Mouse (Mus musculus) right cerebral cortex, adult 2 months (tissue): ENCODE results near the gene Inpp4b.
A peak's percentile ranks its signal among the peaks of the same experiment; 100 is the strongest.
"Not testable (repeated sequence)": the region's sequence is repeated elsewhere in the genome, so short reads cannot be mapped to it uniquely, and the experiment has no call there.

Experiments used
- DNase-seq, 2 experiments: peaks; one replicate each; pipeline ENCODE4 v3.0.0; 2021 to 2022; ENCODE audit warnings: low spot score in 2 of 2

Gene Inpp4b

DNA sequence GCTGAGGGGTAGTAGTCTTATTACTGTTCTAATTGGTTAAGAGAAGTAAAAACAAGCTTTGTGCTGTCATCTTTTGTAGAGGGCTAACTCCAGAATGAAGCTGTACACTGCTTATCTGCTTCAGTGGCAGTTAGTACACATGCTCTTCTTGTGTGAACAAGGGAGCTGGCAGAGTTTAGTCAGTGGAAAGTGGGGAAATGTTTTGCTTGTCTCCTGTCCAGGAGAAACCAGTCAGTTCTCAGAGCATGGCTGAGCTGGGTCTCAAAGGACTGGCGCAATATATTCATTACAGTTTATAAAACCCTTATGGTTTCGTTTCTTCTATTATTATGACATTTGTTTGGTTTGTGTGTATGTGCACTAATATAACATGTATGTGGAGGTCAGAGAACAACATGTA lies 610.7 kb downstream of the Inpp4b start:
- DNase-seq, result no peak

- no peak for DNase-seq
Observed at GRCm38 (mm10) chr8:81985128-81985665, 642.8 kb downstream of the Inpp4b start.

DNA sequence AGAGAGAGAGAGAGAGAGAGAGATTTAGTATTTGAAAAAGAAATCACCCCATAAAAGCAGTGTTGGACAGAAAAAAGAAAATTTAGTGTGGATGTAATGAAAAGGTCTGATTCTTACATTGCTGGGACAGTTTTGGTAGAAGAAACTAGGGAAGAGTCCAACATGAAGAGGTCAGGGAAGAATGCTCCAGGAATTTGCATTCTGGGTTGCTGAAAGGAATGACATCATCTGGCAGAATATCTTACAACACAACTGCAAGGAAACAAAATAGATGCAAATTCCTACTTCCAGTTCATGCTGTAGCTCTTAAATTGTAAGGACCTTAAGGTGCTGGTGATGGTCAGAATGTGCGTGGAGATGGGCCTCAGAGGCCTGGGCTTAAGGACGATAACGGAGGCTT lies 650.6 kb downstream of the Inpp4b start:
- DNase-seq, result no peak

DNA sequence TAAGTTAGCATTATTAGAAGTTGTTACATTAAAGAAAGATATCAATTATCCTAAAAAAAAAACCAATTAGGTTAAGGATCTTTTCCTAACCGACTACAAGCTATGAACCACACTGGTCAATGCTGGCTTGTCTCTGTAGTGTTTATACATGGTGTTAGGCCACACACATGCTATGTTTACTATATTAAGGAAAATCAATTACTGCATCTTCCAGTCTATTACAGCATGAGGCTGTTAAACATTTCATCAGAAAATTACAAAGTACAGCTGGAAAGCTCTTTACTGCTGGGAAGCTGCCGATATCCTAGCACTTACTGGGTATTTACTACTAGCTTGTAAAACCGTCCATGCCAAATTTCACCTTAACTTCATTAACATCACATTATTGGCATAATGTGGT lies 653.9 kb downstream of the Inpp4b start:
- no peak for DNase-seq

- DNase-seq, result peak; percentile 32 to 40
Observed at GRCm38 (mm10) chr8:81996823-81997222, 654.5 kb downstream of the Inpp4b start.

- no peak for DNase-seq
Observed at GRCm38 (mm10) chr8:82004158-82004557, 661.8 kb downstream of the Inpp4b start.

DNA sequence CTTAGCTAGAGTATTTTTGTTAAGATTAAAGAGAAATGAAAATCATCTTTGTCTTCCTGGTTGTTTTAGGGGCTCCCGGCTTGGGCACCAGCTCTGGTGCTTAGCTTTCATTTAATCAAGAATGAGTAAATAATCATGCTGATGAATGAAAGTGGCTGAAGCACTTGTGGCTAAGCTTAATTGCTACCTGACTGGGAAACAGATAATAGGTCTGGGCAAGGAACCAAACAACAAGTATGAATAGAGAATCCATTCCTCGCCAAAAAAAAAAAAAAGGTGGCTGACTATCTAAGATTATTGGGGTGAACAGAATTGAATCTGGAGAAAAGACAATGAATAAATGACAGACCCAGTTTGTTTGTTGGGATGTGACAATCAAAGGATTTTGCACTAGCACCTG lies 663.1 kb downstream of the Inpp4b start:
- DNase-seq, result no peak

GRCm38 (mm10) chr8:82017792-82018191 lies 675.4 kb downstream of the Inpp4b start:
- no peak for DNase-seq

DNA sequence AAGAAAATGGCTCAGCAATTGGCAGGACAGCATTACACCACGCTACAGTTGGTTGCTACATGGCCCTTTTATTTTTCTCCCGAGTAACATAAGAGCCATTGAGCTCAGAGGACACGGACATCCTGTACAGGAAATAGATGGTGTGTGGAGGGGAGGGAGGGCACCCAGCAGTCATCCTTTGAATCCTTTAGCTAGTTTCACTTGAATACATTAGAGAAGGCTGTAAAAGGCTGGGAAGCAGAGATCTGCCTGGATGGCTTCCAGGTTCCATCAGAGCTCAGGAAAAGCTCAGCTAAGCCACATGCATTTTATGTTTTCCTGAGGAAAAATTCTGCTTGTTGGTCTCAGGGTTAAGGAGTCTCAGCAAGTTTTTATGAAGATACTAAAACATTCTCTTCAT lies 685.0 kb downstream of the Inpp4b start:
- DNase-seq, result peak in 1 of 2 experiments; percentile 16

DNA sequence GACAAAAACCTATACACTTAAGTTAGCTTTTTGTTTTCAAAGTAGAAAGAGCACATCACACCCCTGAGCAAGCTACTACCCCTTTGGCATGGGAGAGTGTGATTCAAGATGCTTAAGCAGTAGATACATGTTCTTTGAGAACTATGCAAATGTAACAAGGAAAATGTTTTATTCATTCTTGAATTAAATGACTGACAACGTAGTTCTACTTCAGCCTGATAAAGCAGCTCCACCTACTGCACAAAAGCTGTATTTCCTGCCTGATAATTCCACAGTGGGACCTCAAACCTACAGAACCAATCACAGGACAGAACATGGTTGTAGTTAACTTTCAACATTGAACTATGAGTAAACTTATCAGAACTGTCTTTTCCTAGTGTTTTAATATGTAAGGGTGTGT lies 686.5 kb downstream of the Inpp4b start:
- peak; percentile 40 to 44 for DNase-seq

DNA sequence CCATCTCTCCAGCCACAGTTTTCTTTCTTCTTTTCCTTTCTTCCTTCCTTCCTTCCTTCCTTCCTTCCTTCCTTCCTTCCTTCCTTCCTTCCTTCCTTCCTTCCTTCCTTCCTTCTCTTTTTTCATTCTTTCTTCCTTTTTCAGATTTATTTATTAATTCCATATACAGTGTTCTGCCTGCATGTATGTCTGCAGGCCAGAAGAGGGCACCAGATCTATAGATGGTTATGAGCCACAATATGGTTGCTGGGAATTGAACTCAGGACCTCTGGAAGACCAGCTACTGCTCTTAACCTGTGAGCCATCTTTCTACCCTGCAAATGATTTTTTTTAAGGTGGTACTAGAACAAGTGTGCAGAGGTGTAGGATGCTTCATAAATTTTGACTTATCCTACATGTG lies 689.7 kb downstream of the Inpp4b start:
- not testable (repeated sequence) for DNase-seq

DNA sequence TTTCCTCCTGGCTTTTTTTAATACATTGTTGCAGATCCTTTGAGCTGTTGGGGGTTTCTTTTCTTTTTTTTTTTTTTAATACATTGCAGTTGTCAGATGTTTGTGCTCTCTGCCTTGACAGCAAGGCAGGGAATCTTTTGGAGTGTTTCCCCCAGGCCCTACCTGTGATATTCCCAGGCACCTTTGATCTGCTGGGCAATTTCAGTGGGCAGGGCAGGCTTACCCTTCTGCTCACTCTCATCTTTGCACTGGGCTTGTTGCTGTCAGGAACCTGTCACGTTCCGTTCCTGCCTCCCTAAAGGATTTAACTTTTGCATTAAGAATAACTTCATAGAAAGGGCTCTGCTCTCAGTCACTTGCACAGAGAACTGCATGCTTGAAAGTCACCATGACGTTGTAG lies 711.7 kb downstream of the Inpp4b start:
- no peak for DNase-seq

GRCm38 (mm10) chr8:82067619-82068018 lies 725.3 kb downstream of the Inpp4b start:
- DNase-seq, result peak in 1 of 2 experiments; percentile 10

- no peak for DNase-seq
Observed at GRCm38 (mm10) chr8:82079267-82079666, 736.9 kb downstream of the Inpp4b start.

- not testable (repeated sequence) for DNase-seq
Observed at GRCm38 (mm10) chr8:82086631-82087030, 744.3 kb downstream of the Inpp4b start.

DNA sequence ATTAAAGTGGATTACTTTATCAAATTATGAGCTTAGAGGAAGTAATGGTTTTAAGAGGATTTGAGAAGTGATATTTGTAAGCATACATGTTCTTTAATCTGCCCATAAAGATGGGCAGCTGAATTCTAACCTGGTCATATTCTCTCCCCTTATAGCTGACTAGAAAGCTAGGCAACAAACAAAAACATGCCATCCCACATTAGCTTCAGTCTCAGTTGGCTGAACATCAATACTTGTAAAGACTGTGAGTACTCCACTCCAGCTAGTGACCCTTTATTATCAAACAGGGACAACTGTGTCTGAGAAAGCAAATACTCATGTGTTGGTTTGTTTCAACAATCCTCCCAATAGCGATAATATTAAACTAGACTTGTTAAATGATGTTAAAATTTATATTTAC lies 748.5 kb downstream of the Inpp4b start:
- DNase-seq, result no peak

GRCm38 (mm10) chr8:82093274-82093673 lies 750.9 kb downstream of the Inpp4b start:
- no peak for DNase-seq

- DNase-seq, result no peak
Observed at GRCm38 (mm10) chr8:82104560-82104959, 762.2 kb downstream of the Inpp4b start.

- no peak for DNase-seq
Observed at GRCm38 (mm10) chr8:82106131-82106530, 763.8 kb downstream of the Inpp4b start.

DNA sequence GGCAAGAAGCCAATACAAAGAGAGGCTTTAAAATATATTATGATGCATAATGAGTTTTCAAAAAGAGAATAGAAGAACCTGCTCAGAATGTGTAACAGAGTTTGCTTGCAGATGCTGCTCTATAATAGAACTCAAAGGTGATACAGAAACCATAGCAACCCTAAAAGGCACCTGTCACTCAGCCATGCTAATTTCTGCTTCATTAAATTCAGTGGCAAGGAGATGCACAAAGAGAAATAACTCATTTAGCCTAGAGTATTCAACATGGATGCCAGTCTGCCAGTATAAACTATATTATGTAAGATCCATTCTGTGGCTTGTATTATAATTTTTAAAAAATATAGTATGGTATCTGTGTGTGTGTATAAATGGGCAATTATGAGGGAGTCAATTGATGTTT lies 807.9 kb downstream of the Inpp4b start:
- no peak for DNase-seq

DNA sequence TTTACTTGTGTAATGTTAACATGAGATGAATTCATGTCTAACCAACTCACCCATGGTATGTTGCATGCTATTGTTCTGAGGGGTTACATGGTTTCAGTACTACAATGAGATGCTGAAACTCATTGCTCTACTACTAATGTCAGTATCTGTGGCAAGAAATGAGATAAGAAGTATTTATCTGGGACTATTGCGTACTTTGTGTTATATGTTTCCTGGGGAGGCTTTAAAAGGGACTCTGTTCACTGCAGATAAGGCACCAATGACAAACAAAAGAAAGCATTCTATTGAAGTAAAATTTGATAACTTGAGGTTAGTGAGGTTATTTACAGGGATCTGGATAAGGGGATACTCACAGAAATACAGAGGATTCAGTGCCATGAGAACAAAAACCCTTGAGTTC lies 815.6 kb downstream of the Inpp4b start:
- DNase-seq, result no peak
